Comparison of ENCODE assay signal across 16 mouse cellular contexts in genomic region chr17:67136421-67136820, GRCm38 (mm10).
DNase-seq lines count a peak whose midpoint lies in the region; ATAC-seq lines count a peak whose summit lies in the region.
"Had no signal": no experiment of that assay in that cellular context is flagged by ENCODE, and none has a peak within 500 bp of the region (broad histone marks: within the 10 kb centered on the region; RNA-seq: fewer than 3 reads in every experiment).

No protein-coding gene starts in this region.

- H3K4me2 ChIP-seq in forebrain, embryonic 13.5 days: no peak overlapping the region
- no peak overlapping the region for H3K4me2 ChIP-seq in forebrain, embryonic 14.5 days (ENCODE audit: low read length)
- peak overlapping the region; percentile 10; the same call in 1 of the 2 replicates for H3K4me2 ChIP-seq in heart, embryonic 16.5 days (ENCODE audit: low read depth, low read length)
- no peak overlapping the region for H3K4me2 ChIP-seq in liver, embryonic 11.5 days
- H3K4me2 ChIP-seq: forebrain, embryonic 15.5 days; liver, embryonic 12.5 days; midbrain, embryonic 12.5 days; stomach, embryonic 15.5 days had no signal

- no peak for DNase-seq in forebrain, embryonic 14.5 days (ENCODE audit: low spot score)
- peak; percentile 44 to 49 for DNase-seq in left cerebral cortex, postnatal 10 days (ENCODE audit: extremely low spot score in 1 of 2, low spot score in 2 of 2)
- DNase-seq in left cerebral cortex, adult 11 months (ENCODE audit: low spot score): no peak
- DNase-seq in right cerebral cortex, postnatal 25 days: peak; percentile 23
- no peak for DNase-seq in lung, postnatal 25 days (ENCODE audit: low spot score)
- no peak for DNase-seq in liver, embryonic 11.5 days (ENCODE audit: low spot score)
- DNase-seq: cerebellum, postnatal 25 days had no signal

- 80% methylated on average over 8 of the region's 8 CpGs for WGBS in forebrain, embryonic 13.5 days
- WGBS in forebrain, embryonic 14.5 days: 78% methylated on average over 8 of the region's 8 CpGs
- 24% methylated on average over 8 of the region's 8 CpGs for WGBS in heart, embryonic 16.5 days
- 84% methylated on average over 8 of the region's 8 CpGs for WGBS in liver, embryonic 11.5 days

- 0 out of 2 replicates have a peak, but pooled peaks have one; percentile 10 for ATAC-seq in forebrain, embryonic 13.5 days
- ATAC-seq in forebrain, embryonic 14.5 days: no peak
- ATAC-seq in heart, embryonic 16.5 days (replicated peaks; ENCODE audit: extremely low read depth, insufficient read depth, low FRiP score): peak; percentile 81
- no peak for ATAC-seq in liver, embryonic 11.5 days (replicated peaks; ENCODE audit: low FRiP score)
- ATAC-seq: forebrain, embryonic 15.5 days; liver, embryonic 12.5 days; lung, postnatal 0 days; Patski had no signal

- no peak overlapping the region for H3K27ac ChIP-seq in forebrain, embryonic 13.5 days
- H3K27ac ChIP-seq in forebrain, embryonic 14.5 days (ENCODE audit: low read depth, low read length): no peak overlapping the region
- H3K27ac ChIP-seq in heart, embryonic 16.5 days (ENCODE audit: low read length): peak overlapping the region; percentile 63
- no peak overlapping the region for H3K27ac ChIP-seq in liver, embryonic 11.5 days (ENCODE audit: low read depth, low read length)
- H3K27ac ChIP-seq: forebrain, embryonic 15.5 days; kidney, postnatal 0 days; liver, embryonic 12.5 days; midbrain, embryonic 12.5 days; stomach, embryonic 15.5 days had no signal

- H3K27me3 ChIP-seq in forebrain, embryonic 13.5 days: no peaks in the 10 kb centered on the region
- no peaks in the 10 kb centered on the region for H3K27me3 ChIP-seq in forebrain, embryonic 14.5 days (replicated peaks; ENCODE audit: control insufficient read depth, insufficient read depth, low read length)
- H3K27me3 ChIP-seq in heart, embryonic 16.5 days (ENCODE audit: control insufficient read depth, insufficient read depth, low read length): no peaks in the 10 kb centered on the region
- no peaks in the 10 kb centered on the region for H3K27me3 ChIP-seq in liver, embryonic 11.5 days (replicated peaks; ENCODE audit: control insufficient read depth, insufficient read depth, low read length)
- H3K27me3 ChIP-seq: liver, embryonic 12.5 days; midbrain, embryonic 12.5 days; Patski; stomach, embryonic 15.5 days had no signal

- no peak overlapping the region for H3K4me3 ChIP-seq in forebrain, embryonic 13.5 days
- H3K4me3 ChIP-seq in forebrain, embryonic 14.5 days (ENCODE audit: low read depth, low read length): no peak overlapping the region
- no peak overlapping the region for H3K4me3 ChIP-seq in heart, embryonic 16.5 days (ENCODE audit: low read length)
- no peak overlapping the region for H3K4me3 ChIP-seq in liver, embryonic 11.5 days (ENCODE audit: low read depth, low read length)
- H3K4me3 ChIP-seq: forebrain, embryonic 15.5 days; liver, embryonic 12.5 days; midbrain, embryonic 12.5 days; stomach, embryonic 15.5 days had no signal

- no peaks in the 10 kb centered on the region for H3K9me3 ChIP-seq in forebrain, embryonic 13.5 days (replicated peaks)
- no peaks in the 10 kb centered on the region for H3K9me3 ChIP-seq in forebrain, embryonic 14.5 days (replicated peaks; ENCODE audit: control insufficient read depth, low read length)
- H3K9me3 ChIP-seq in heart, embryonic 16.5 days (replicated peaks; ENCODE audit: control insufficient read depth, low read length): no peaks in the 10 kb centered on the region
- H3K9me3 ChIP-seq in liver, embryonic 11.5 days (ENCODE audit: control insufficient read depth, low read length): no peaks in the 10 kb centered on the region
- H3K9me3 ChIP-seq: forebrain, embryonic 15.5 days; liver, embryonic 12.5 days; midbrain, embryonic 12.5 days; stomach, embryonic 15.5 days had no signal

- no peaks in the 10 kb centered on the region for H3K36me3 ChIP-seq in forebrain, embryonic 13.5 days (ENCODE audit: poor library complexity, severe bottlenecking)
- no peaks in the 10 kb centered on the region for H3K36me3 ChIP-seq in forebrain, embryonic 14.5 days (ENCODE audit: control insufficient read depth, insufficient read depth, low read length)
- H3K36me3 ChIP-seq in heart, embryonic 16.5 days (ENCODE audit: control insufficient read depth, insufficient read depth): no peaks in the 10 kb centered on the region
- no peaks in the 10 kb centered on the region for H3K36me3 ChIP-seq in liver, embryonic 11.5 days (ENCODE audit: control insufficient read depth, insufficient read depth, low read length)
- H3K36me3 ChIP-seq: forebrain, embryonic 15.5 days; liver, embryonic 12.5 days; midbrain, embryonic 12.5 days; stomach, embryonic 15.5 days had no signal

- intact Hi-C loops in left cerebral cortex, postnatal 10 days (cut with DNase I): no loop called here

- peaks cover 11% of the 10 kb centered on the region for H3K4me1 ChIP-seq in forebrain, embryonic 13.5 days
- H3K4me1 ChIP-seq in forebrain, embryonic 14.5 days (ENCODE audit: control insufficient read depth, insufficient read depth, low read length): peaks cover 9% of the 10 kb centered on the region
- H3K4me1 ChIP-seq in heart, embryonic 16.5 days (ENCODE audit: control insufficient read depth, insufficient read depth, low read length): peaks cover 30% of the 10 kb centered on the region
- no peaks in the 10 kb centered on the region for H3K4me1 ChIP-seq in liver, embryonic 11.5 days (replicated peaks; ENCODE audit: control insufficient read depth, insufficient read depth, low read length)
- H3K4me1 ChIP-seq: midbrain, embryonic 12.5 days; stomach, embryonic 15.5 days had no signal

- no peak overlapping the region for H3K9ac ChIP-seq in forebrain, embryonic 13.5 days
- no peak overlapping the region for H3K9ac ChIP-seq in forebrain, embryonic 14.5 days (ENCODE audit: low read length)
- no peak overlapping the region for H3K9ac ChIP-seq in heart, embryonic 16.5 days (ENCODE audit: low read length)
- no peak overlapping the region for H3K9ac ChIP-seq in liver, embryonic 11.5 days (ENCODE audit: low read depth, low read length)
- H3K9ac ChIP-seq: forebrain, embryonic 15.5 days; liver, embryonic 12.5 days; midbrain, embryonic 12.5 days; stomach, embryonic 15.5 days had no signal

Comparison
In these comparisons a context has a peak if more than half of its experiments do, and no peak if none do; other contexts are left out.
1. ATAC-seq: peak in forebrain, embryonic 13.5 days (single experiment) and heart, embryonic 16.5 days (single experiment); none in forebrain, embryonic 14.5 days (single experiment) and liver, embryonic 11.5 days (single experiment).
2. DNase-seq: peak in left cerebral cortex, postnatal 10 days (2 of 2) and right cerebral cortex, postnatal 25 days (single experiment); none in forebrain, embryonic 14.5 days (single experiment), left cerebral cortex, adult 11 months (single experiment), lung, postnatal 25 days (single experiment) and liver, embryonic 11.5 days (single experiment).